Mouse (Mus musculus) heart, adult 11 months (tissue): ENCODE measurements at regions not wholly inside any gene's neighbourhood (a gene's known extent, or its start where the extent isn't known, plus 50 kb on each side); places are given as distances from the start of the nearest gene placed in this dataset.

Experiments used
- DNase-seq: peaks from one replicate; pipeline ENCODE4 v3.0.0; 2022

DNA sequence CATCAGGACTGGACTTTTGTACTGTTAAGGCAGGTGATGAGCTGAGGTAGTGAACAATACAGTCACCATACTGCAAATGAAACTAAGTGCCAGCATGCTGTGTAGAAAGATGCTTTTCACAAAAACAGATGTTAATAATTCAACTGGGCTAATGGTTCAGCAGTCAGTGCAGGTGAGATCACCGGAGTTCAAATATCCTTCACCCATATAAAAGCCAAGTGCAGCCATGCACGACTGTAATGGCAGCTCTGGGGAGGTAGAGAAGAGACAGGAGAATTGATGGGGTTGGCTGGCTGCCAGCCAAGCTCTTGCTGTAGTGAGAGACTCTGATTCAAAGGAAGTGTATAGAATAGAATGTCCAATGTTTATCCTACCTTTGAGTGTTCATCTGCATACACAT lies 214.3 kb upstream of the Fam241a start:
- DNase-seq: no peak

- DNase-seq: no peak
Observed at GRCm38 (mm10) chr3:128104516-128104915, 208.4 kb upstream of the Fam241a start.

DNA sequence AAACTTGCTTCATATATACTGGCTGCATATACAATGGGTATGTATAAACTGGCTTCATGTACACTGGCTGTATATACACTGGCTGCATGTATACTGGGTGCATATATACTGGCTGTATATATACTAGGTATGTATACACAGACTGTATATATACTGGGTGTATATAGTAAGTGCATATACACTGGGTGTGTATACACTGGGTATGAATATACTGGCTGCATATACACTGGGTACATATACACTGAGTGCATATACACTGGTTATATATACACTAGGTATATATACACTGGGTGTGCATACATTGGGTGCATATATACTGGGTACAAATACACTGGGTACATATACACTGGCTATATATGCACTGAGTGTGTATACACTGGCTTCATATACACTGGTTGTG lies 196.9 kb upstream of the Fam241a start:
- no peak for DNase-seq

GRCm38 (mm10) chr3:128088207-128088606 lies 192.1 kb upstream of the Fam241a start:
- DNase-seq: no peak

DNA sequence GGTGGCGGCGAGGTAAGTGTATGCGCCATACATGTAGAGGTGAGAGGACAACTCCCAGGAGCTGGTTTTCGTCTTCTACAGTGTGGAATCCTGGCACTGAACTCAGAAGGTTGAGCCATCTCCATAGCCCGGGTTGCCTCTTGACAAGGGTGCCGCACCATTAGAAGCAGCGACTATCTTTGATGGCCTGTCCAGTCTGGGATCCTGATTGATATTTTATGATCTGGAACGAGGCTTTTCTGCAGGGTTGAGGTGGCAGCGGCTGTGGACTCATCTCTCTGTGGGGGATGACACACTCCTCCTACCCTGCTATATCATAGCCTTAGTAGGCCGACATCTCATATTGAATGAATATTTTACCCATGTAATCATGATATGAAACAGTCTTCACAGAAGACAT lies 191.0 kb upstream of the Fam241a start:
- no peak for DNase-seq

GRCm38 (mm10) chr3:128082463-128082862 lies 186.3 kb upstream of the Fam241a start:
- no peak for DNase-seq

DNA sequence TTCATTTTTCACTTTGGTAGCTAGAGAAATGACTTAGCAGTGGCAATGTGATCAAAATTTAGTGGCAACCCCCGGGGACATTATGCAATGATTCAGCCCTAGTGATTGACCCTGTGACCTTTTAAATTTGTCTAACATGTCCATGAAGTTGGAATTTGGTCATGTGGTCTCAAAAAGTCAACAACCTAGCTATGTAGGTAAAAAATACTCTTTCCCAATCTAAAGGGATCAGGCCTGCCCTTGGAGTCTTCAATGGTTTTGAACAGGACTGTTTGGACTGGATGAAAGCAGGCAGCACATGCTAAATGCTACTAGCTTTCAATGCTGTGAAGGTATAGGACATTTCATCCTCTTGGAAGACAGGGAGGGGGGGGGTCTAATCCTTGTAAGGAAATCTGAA lies 185.3 kb upstream of the Fam241a start:
- no peak for DNase-seq

GRCm38 (mm10) chr3:128067861-128068260 lies 171.7 kb upstream of the Fam241a start:
- DNase-seq: peak; percentile 68

DNA sequence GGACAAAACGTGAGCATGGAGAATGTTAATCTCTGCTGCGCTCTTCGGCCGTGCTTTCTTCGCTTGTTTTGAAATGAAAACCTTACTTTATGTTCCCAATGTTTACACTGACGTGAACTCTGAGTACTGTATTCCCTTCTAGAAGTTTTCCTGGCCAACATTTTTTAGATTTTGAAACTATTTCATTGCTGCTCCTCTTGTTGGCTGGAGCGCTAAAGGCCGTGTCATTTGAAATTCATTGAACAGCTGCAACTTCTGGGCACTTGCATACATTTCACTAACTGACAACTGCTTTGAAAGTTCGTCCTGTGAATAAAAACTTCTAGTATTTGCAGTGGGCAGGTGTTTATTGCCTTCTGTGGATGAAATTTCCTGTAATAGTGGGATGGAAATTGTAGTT lies 157.9 kb upstream of the Fam241a start:
- DNase-seq: no peak

DNA sequence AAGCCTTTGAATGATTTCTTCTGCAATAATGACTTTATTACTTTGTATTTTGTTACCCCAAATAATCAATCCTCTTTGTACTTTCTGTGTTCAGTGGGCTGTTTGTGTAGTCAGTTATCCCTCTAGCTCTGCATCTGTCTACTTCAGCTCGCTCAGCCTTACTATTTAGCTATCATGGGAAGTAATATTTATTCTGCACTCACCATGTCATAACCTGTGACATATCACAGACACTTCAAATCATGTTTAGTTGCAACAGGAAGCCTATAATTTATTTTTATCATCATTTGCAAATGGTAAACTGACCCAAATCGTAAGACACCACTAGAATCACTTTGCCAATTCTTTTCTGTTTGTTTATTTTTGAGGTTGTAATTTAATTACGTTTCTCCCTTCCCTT lies 147.6 kb upstream of the Fam241a start:
- DNase-seq: no peak

DNA sequence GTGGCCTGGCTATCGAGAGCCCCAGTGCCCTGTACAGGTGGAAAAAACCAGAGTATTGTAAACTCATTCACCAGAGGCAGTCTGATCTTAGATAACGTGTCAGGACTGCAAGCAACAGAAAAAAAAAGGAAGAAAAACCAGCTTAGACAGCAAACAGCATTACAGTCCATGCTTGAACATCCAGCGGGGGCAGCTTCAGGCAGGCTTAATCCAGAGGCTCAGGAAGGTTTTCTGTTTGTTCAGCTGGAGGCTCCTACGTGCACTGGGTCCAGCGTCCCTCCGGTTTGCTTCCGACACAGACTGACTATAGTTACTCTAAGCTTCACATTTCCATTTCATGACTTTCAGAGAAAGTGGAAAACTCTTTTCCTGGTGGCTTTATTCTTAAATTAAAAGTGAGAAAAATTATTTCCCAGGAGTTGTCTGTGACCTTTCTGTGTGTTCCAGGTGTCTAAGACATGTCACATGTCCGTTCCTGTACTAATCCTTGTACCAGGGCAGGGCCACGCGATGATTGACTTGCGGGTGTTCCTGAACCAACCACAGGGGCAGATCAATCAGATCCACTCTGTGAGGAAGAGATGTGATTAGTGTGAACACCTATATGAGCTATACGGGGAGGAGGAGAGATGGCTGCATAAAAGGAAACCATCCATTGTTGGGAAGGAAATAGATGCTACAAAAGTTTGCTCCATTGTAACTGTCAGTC lies 144.4 kb upstream of the Fam241a start:
- no peak for DNase-seq

DNA sequence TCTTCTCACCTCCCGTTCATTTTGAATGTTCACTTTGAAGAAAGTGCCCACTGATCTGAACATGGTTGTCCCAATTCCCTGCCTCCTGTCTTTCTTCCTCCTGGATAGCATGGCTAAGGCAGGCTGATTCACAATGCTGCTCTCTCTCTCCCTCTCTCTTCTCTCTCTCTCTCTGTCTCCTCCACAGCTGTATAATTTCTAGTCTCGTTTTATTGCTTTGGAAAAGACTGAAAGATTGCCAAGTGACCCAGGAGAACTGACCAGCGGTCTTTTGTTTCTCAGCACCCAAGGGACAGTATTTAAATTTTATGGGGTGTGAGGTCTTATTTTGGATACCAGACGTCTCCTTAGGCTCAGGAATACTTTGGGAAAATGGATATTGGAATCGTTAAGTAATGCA lies 143.1 kb upstream of the Fam241a start:
- DNase-seq: no peak

DNA sequence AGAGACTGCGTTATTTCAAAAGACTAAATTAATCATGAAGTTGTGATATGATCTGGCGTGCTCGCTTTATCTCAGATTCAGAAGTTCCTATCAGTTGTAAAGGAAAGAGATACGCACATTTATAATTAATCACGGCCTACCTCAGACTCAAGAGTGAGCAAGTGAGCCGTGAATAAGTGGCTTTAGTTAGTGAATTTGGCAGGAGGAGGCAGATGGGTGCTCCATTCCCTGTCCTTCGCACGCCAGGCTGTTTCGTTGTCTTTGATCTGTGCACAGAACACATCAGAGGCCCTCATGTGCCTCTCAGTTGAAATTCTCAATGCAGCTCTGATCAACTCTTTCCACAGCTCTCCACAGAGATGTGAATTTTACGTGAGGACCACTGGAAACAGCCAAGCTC lies 140.4 kb upstream of the Fam241a start:
- DNase-seq: no peak

DNA sequence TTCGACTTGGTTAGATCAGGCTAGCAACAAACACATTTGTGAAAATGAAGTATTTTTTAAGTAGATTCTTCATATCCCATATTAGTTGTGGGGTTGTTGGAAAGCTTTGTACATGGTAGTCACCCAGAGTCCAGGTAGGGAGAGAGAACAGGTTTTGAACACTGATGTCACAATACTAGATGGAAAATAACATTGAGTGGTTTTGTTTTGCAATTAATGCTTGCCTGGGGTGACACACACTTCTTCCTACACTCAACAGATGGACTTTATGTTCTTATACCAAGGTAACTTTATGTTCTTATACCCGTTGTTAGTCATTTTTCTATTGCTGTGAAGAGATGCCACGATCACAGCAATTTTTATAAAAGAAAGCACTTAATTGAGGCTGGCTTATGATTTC lies 134.2 kb upstream of the Fam241a start:
- DNase-seq: no peak

GRCm38 (mm10) chr3:128029565-128029915 lies 133.4 kb upstream of the Fam241a start:
- DNase-seq: no peak

- no peak for DNase-seq
Observed at GRCm38 (mm10) chr3:128028856-128029564, 132.9 kb upstream of the Fam241a start.

DNA sequence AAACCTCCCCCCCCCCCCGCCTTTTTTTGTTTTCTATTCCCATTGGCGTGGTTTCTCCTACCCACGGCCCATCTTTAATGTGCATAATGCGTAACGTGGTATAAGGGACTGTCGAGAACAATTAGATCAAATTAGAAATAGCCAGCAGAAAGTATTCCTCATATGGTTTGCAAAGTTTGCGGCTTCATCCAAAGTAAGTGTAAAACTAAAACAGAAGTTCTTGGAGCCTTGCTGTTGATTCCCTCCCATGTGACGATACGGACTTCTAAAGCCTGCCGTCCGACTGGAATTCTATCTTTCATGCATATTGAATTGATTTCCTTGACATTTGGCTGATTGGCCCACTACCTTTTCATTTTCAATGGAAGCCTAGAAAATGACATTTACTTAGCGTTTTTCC lies 128.7 kb upstream of the Fam241a start:
- DNase-seq: no peak

DNA sequence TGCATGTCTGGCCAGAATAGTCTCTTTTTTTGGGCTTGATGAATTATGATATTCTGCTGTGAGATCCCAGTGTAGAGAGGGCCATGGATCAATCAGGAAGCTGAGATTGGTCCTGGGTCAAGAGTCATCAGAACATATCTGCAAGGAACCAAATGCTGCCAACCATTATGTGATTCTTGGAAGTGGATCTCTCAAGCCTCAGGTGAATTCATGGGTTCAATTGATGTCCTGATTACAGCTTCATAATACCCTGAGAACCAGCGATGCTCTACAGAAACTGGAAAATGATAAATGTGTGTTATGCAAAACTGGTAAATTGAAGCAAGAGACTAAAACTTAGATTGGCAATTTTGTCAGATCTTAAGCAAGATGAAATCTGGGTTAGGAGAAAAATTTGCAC lies 118.8 kb upstream of the Fam241a start:
- DNase-seq: no peak

DNA sequence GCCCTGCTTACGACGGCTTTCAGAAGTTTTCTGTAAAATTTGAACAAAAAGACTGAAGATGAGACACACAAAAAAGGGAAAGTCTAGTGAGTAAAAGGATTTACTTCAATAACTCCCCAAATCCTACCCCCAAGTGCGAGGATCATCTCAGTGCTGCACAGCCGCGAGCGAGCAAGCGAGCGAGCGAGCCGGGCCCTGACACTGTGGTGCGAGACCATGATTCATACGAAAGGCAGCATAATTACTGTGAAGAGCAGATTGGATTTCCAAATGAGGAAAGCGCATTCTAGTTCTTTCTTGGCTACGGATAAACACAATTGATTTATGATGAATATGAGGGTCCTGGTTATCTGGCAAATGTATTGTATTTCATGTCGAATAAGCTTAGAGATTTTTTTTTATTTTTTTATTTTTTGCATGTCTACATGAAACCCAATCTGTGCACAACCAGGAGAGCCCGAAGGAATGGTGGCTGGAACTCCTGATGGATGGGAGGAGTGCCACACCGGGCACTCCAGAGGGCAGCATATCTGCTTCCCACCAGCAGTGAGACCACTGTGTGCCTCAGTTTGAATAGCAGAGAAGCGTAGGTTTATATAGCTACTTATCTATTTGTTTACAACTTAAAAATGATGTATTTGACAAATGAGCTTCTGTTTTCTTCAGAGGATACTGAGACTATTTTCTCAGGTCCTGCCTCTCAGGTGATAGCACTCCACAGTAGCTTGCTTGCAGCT lies 106.9 kb upstream of the Fam241a start:
- no peak for DNase-seq

- no peak for DNase-seq
Observed at GRCm38 (mm10) chr3:128001924-128002501, 105.9 kb upstream of the Fam241a start.

DNA sequence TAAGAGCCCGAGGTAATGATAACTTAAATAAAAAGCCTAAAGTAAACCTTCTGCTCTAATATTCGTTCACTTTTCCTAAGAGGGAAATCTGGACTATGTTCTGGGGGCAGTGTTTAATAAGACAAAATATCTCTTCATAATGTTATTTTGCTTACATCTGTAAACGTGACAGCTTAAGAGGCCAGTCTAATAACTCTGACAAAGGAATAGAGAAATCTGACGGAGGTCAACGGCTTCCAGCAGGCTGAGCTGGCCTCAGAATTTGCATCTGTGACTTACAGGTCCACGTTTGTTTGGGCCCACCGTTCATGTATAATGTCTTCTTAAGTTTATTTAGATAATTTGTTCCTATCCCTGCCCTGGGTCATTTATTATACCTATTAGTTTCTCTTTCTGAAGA lies 99.6 kb upstream of the Fam241a start:
- DNase-seq: no peak

DNA sequence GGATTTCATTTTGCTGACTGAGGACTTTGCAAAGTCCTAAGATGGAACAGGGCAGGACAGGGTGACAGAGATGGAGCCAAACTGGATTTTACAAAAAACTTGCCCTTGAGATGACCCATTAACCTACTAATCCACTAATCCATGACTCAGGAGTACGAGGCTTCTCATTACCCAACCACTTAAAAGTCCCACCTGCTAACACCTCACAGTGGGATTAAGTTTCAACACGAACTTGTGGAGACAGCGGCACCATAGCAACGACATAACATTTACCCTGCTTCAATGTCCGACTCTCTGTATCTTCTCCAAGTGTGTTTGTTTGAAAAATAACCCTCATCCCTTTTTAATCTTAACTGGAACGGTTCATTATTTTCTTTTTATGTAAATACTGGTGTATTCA lies 91.5 kb upstream of the Fam241a start:
- no peak for DNase-seq

DNA sequence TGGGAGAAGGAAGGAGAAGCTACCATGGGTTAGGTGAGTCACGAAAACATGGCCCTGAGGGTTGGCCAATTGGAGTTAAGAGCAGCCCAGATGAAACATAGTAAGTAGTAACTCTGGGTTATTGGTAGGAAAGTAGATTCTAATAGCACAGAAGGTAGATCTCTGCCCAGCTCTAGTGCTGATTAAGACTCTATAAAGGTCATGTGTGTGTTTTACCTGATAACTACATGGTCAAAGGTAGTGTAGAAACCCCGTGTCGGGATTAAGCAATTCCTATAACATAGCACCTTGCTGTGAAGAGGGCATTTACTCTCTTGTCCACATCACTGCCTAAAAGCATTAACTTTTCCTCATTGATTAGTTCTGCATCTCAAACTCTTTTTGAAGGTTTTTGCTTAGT lies 89.0 kb upstream of the Fam241a start:
- no peak for DNase-seq

DNA sequence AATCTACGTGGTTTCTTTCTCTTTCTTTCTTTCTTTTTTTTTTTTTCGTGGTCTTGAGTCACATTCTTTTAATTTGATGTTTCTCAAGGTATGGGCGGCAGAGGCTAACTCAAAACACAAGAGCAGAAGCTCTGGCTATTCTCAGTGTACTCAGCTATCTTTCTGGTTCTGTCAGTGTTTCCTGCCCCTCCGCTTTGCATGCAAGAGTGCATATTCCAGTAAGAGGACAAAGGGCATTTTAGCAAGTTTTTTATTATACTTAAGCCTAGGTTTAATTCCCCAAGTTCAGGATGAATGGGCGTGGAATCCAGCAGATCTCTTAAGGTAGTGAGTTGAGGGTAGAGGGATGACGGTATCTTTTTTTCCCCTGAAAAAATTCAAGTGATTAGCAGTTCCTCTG lies 81.1 kb upstream of the Fam241a start:
- no peak for DNase-seq
